Comparison of ENCODE assay signal across 12 mouse cellular contexts in genomic region chr17:71288145-71288758, GRCm38 (mm10). TPM values are rescaled to one million over a fixed set of nuclear protein-coding genes. Genes with fewer than 3 reads are reported as not detected.
DNase-seq lines count a peak whose midpoint lies in the region; ATAC-seq lines count a peak whose summit lies in the region.
"Had no signal": no experiment of that assay in that cellular context is flagged by ENCODE, and none has a peak within 500 bp of the region (broad histone marks: within the 10 kb centered on the region; RNA-seq: fewer than 3 reads in every experiment).

No protein-coding gene starts in this region.

- ATAC-seq in liver, embryonic 13.5 days (ENCODE audit: low read depth) = no peak
- ATAC-seq: forebrain, embryonic 15.5 days had no signal

- peak overlapping the region; percentile 97 for H3K27ac ChIP-seq in liver, embryonic 13.5 days
- H3K27ac ChIP-seq in forebrain, embryonic 10.5 days = no peak overlapping the region
- H3K27ac ChIP-seq: forebrain, embryonic 15.5 days; kidney, postnatal 0 days had no signal

- no peaks in the 10 kb centered on the region for H3K9me3 ChIP-seq in liver, embryonic 13.5 days (replicated peaks)
- H3K9me3 ChIP-seq in forebrain, embryonic 10.5 days = no peaks in the 10 kb centered on the region
- H3K9me3 ChIP-seq: forebrain, embryonic 15.5 days had no signal

- H3K4me2 ChIP-seq in liver, embryonic 13.5 days = peak overlapping the region; percentile 51
- H3K4me2 ChIP-seq: forebrain, embryonic 15.5 days had no signal

- H3K4me3 ChIP-seq in liver, embryonic 13.5 days (replicated peaks) = no peak overlapping the region
- H3K4me3 ChIP-seq in forebrain, embryonic 10.5 days = no peak overlapping the region
- H3K4me3 ChIP-seq: forebrain, embryonic 15.5 days had no signal

- no peaks in the 10 kb centered on the region for H3K36me3 ChIP-seq in liver, embryonic 13.5 days
- H3K36me3 ChIP-seq in forebrain, embryonic 10.5 days (replicated peaks) = peaks cover 5% of the 10 kb centered on the region; the same call in 1 of the 2 replicates
- H3K36me3 ChIP-seq: forebrain, embryonic 15.5 days had no signal

- DNase-seq in CD4-positive helper T cell, adult 2 months (ENCODE audit: low read depth, low spot score) = peak; percentile 48
- DNase-seq in T-cell, adult 2 months (ENCODE audit: low spot score) = peak; percentile 44
- DNase-seq in liver, embryonic 13.5 days = peak; percentile 33
- DNase-seq in naive thymus-derived CD4-positive, alpha-beta T cell, adult 2 months (ENCODE audit: low read depth) = peak; percentile 32
- no peak for DNase-seq in forebrain, embryonic 10.5 days (ENCODE audit: extremely low spot score, low spot score)
- no peak for DNase-seq in frontal cortex, postnatal 10 days (ENCODE audit: low spot score in 2 of 2)
- DNase-seq in embryo, embryonic 9.5 days (ENCODE audit: extremely low spot score) = no peak
- DNase-seq: adrenal gland, postnatal 10 days; cerebellum, adult 18-20 months; thymus, postnatal 4 days had no signal

- no peaks in the 10 kb centered on the region for H3K27me3 ChIP-seq in liver, embryonic 13.5 days
- H3K27me3 ChIP-seq in forebrain, embryonic 10.5 days (ENCODE audit: poor library complexity, severe bottlenecking) = no peaks in the 10 kb centered on the region
- H3K27me3 ChIP-seq: forebrain, embryonic 15.5 days had no signal

- WGBS in liver, embryonic 13.5 days (ENCODE audit: insufficient replicate concordance) = 16% methylated on average over 11 of the region's 11 CpGs
- WGBS in forebrain, embryonic 10.5 days = 95% methylated on average over 11 of the region's 11 CpGs

- peaks cover 97% of the 10 kb centered on the region for H3K4me1 ChIP-seq in liver, embryonic 13.5 days (replicated peaks)
- H3K4me1 ChIP-seq in forebrain, embryonic 10.5 days = peaks cover 34% of the 10 kb centered on the region
- H3K4me1 ChIP-seq: forebrain, embryonic 15.5 days had no signal

- H3K9ac ChIP-seq in liver, embryonic 13.5 days = peak overlapping the region; percentile 53; the same call in 1 of the 2 replicates
- H3K9ac ChIP-seq: forebrain, embryonic 15.5 days had no signal

RNA-seq across cellular contexts. Expression of gene Emilin2, which starts 23.5 kb away (rescaled TPM):
- polyA plus RNA-seq in liver, embryonic 13.5 days (2015; fragmentation: Nextera tagmentation; extraction: Ambion mirVana) = 23.0 and 24.9 TPM in 2 replicates
- 19.7 and 22.6 TPM in 2 replicates for polyA plus RNA-seq in forebrain, embryonic 10.5 days (2016; fragmentation: Nextera tagmentation; extraction: Ambion mirVana)

Comparison
In these comparisons a context has a peak if more than half of its experiments do, and no peak if none do; other contexts are left out.
1. DNase-seq: peak in CD4-positive helper T cell, adult 2 months (single experiment), T-cell, adult 2 months (single experiment), liver, embryonic 13.5 days (single experiment) and naive thymus-derived CD4-positive, alpha-beta T cell, adult 2 months (single experiment); none in forebrain, embryonic 10.5 days (single experiment), frontal cortex, postnatal 10 days (0 of 2) and embryo, embryonic 9.5 days (single experiment).